Mouse (Mus musculus): Measurements from ENCODE around the gene Cd47. TPM values are rescaled to one million over a fixed set of nuclear protein-coding genes. Genes with fewer than 3 reads are reported as not detected.

Cd47 gene
- total RNA-seq, 2 experiments from 2014 or later: 215 to 235 TPM

DNA sequence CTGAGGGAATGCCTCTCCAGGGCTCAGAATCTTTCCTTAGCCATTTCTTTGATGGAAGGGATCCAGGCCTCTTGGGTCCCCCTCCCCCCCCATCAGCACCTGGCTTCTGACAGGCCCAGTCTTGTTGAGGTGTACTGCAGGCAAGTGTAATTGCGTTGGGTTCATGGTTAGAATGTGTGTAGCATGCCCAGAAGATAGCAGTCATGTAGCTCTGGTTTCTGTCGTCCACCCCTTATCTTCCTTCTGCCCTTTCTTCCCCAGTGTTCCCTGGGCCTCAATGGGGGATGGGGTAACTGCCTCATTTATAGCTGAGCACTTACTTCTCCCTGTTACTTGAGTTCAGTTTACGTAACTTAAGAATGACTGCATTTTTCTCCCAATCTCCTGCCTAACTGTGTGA lies 104.7 kb downstream of the Cd47 start:
- no peak for DNase-seq (ENCODE audit: low spot score in 2 of 2)

DNA sequence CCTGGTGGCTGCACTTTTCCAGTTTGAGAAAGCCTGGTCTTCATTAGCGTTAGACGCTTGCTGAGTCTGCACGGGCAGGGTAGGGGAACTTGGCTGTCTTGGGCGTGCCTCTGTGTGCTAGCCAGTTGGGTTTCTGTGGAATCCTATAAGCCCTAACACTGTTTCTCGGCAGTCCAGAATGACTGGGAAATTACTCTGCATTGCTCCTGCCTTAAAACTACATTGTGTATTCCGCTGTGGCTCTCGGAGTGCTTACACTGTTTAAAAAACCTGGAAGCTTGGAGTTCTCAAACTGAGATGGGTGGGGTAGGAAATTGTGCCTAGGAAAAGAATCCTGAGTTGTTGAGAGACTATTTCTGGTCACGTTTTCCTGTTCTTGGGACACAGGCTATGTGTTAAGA lies 105.3 kb downstream of the Cd47 start:
- DNase-seq (ENCODE audit: low spot score in 2 of 2): no peak

DNA sequence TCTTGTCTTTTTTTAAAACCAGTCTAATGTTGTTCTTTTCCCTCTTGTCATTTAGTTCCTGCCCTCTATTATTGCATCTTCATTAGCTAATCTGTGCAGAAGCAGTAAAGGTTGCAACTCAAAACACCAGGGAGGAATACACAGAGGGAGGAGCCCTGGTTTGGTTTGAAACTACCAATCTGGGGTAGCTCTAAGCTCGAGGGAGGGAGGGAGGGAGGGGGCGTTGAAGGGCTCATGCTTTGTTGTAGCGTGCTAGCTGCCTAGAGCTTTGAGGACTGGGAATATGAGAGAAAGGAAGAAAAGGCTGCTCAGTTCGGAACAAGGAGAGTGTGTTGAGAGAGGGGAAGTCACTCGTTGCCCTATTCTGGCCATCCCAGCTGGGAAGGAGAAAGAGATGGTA lies 105.7 kb downstream of the Cd47 start:
- no peak for DNase-seq (ENCODE audit: low spot score in 2 of 2)

DNA sequence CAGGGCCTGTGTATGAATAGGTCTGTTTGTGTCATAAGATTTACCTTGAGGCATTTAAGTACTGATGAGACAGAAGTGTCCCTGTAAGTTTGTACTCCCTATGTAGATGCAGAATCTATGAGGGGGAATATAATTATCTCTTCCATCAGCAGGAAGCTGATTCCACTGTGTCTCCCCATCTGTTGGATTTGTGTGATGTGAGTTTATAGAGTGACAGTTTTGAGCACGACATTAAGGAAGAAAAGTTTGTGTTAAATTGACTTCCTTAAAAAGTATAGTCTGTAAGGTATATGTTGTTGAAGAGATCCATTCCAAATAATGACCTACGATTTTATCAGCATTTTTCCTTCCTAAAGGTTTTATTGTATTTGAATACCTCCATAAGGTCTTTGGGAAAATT lies 106.6 kb downstream of the Cd47 start:
- DNase-seq (ENCODE audit: low spot score in 2 of 2): no peak

DNA sequence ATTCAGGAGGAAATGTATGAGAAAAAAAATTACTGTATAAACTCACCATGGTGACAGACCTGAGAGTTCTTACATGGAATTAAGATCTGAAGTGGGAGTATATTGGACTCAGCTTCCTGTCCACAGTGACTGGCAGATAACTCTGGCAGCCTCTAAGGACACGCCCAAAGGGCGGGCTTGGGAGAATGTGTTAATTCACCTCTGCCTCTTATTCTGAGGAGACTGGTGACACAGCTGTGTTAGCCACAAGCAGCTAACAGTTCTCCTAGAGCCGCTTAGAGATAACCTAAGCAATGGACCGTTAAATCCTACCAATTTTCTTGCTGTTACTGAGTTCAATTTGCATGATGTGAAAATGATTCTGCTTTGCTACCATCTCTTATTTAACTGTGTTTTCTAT lies 107.0 kb downstream of the Cd47 start:
- DNase-seq (ENCODE audit: low spot score in 2 of 2): no peak

DNA sequence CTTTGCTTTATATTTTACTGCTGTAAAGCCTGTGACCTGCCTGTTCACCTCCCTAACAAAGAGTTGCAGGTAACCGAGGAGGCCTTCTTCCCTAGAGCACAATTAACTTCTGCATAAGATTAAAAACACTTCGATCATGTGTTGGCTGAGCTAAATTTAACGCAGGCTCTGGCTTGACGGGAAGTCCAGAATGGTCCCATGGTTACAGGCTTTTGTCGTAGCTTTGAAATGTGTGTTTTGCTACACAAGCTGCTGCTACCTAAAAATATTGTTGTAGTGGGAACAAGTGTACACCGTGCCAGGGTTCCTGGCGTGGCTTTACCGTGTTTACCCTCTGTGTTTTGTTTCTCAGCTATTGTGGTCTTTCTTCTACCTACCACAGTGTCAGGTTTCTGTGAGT lies 109.2 kb downstream of the Cd47 start:
- no peak for DNase-seq (ENCODE audit: low spot score in 2 of 2)

DNA sequence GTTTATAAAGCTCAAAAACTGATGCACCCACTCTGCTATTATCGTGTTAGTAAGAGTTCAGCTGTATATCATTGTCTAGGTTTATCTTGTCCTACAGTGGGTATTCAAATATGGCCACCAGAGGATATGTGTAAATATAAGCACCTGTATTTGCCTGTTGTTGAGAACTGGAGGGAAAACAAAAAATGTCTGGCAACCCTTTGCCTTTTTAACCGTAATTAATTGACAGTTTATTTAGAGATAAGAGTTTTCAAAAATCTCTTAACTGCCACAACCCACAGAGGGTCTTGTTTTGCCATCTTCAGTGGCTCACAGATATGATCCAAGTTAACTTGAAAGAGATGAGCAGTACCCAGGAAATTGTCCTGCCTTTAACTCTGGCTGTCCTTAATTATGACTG lies 113.8 kb downstream of the Cd47 start:
- DNase-seq (ENCODE audit: low spot score in 2 of 2): no peak

DNA sequence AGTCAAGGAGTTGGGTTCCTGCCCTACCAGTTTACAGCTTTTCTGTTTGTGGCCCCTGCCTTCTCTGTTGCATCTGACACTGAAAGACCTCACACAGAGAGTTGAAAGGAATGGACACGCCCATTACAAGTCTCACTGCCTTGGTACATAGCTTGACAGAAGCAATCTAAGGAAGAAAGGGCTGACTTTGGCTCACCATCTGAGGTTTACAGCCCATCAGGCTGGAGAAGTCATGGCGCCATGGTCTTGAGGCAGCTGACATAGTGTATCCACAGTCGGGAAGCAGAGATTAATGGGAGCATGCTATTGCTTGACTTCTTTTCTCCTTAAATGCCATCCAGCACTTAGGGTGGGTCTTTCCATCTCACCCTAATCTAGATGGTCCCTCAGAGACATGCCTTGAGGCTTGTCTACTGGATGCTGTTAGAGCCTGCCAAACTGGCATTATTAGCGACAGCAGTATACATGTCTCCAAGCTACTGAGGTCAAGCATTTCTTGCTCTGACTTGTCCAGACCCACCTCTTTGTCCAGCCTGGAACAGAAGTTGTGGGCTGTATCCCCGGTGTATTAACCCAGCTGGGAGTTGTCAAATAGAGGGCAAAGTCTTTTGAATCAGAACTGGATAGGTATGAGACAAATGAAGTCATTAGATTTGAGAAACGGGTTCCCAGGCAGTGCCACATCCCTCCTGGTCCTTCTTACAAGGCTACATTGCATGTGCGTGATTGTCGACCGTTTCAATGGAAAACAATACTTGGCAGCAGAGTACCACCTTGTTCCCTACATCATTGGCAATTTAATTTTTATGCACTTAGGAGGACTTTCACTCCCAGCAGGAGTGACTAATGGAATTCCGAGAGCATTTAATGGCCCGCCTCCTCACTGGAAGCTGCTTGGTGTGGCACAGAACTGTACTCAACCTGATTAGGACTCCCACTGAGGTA lies 115.5 kb downstream of the Cd47 start:
- no peak for DNase-seq (ENCODE audit: low spot score in 2 of 2)

DNA sequence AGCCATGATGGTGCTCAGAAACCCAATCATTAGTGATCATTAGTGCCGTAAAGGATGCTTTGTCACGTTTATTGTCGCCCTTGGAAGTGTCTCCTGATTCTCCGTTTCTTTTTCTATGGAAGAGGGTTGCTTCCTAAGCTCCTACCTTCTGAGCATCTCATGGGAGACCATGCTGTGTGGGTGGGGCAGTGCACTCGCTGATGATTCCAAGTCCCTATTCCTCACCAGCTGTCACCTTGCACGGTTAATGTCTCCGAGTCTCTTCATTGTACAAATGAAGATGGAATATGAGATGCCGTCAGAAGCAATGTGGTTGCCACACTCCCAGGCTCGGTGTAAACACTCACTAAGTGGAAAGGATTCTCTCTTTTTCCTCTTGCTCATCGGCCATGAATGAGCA lies 119.9 kb downstream of the Cd47 start:
- DNase-seq (ENCODE audit: low spot score in 2 of 2): no peak

DNA sequence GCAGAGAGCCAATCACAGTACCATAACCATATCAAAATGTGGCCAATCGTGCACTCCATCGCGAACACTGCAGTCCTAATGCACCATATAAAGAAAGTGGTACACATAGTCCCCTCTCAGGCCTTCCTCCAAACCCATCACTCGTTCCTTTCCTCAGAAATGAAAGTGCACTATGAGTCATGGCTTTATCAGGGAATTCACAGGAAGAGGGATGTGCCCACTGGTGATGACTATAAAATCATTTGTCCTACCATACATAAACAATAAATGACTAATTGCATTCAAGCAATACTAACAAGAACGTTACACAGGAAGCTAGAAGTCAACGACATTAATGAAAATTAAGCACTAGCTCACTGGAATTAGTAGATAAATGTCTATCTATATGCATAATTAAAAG lies 121.3 kb downstream of the Cd47 start:
- DNase-seq (ENCODE audit: low spot score in 2 of 2): no peak

DNA sequence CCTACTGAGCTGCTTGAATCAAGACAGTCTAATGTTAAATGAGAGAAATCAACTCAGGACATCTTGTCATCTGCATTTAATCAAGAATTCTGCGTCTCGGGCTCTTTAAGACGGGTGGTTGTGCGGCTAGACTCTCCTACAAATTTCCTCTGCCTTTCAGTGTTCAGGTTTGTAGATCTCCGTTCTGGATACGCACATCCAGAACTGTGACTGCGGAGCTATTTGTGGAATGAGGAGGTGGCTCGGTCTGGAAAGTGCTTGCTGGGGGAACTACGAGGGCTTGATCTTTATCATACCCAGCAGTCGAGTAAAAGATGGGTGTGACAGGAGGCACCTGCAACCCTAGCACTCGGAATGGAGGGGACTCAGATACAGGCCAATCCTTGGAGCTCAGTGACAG lies 121.8 kb downstream of the Cd47 start:
- DNase-seq (ENCODE audit: low spot score in 2 of 2): no peak

DNA sequence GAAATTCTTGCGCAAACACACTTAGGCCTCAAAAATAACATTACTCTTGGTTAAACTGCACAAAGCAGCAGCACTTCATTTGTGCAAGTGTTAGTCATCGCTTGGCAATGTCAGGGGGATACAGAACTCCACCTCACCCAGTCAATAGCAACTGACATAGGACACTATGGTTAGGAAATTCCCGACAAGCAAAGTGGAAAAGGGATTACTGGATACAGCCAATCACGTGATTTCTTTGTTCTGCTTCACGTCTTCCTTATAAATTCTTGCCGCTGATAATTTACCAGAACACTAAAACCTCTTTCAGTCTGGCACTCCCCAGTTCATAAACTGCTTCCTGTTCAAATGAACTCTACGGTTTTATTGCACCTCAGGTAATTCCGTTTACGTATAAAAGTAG lies 123.4 kb downstream of the Cd47 start:
- DNase-seq (ENCODE audit: low spot score in 2 of 2): no peak

DNA sequence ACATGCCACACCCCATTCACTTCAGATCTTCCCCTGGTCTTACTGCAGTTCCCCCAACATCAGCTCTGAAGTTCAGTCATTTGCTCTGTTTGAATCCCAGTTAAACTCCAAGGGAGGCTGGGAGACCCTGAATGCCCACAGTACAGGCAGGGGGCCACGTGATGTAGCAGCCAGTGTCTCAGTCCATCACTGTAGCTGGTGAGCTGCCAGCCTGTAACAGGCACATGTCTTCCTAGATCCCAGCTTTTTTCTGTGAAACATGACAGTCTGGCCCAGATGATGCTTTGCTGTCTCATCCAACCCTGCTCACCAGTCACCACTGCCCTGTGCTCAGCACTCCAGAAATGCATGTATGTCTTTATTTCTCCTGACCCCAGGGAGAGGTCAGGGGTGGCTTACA lies 124.6 kb downstream of the Cd47 start:
- no peak for DNase-seq (ENCODE audit: low spot score in 2 of 2)

DNA sequence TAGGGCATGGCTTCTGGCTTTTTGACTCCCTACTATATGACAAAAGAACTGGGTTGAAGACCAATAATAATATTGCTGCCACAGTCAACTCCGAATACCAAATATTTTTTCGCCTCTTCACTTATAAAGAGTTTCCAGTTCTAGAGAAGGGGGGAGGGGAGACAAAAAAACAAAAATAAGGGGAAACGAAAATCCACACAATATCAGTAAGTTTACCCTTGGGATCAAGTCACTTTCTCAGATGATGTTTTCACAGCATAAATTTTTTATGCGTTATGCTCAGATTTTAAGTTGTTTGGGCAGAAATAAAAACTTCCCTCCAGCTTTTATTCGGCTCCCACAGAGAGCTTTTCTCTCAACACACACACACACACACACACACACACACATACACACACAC lies 132.9 kb downstream of the Cd47 start:
- DNase-seq (ENCODE audit: low spot score in 2 of 2): no peak

DNA sequence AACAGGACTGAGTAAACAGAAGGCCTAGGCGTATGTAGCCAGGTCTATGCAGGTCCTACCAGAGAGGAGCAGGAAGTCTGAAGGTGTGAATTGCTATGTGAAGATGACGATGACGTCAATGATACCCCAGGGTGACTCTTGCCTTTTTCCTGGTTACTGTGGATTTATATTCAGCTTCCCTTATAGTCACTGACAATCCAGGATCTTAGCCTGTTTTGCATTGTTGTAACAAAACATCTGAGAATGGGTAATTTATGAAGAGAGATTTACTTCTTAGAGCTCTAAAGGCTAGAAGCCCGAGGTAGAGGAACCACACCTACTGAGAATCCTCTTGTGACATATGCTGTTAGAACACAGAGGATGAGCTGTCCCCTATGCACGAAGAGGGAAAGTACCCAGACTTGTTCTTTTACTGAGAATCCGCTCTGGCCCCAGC lies 135.7 kb downstream of the Cd47 start:
- no peak for DNase-seq (ENCODE audit: low spot score in 2 of 2)

DNA sequence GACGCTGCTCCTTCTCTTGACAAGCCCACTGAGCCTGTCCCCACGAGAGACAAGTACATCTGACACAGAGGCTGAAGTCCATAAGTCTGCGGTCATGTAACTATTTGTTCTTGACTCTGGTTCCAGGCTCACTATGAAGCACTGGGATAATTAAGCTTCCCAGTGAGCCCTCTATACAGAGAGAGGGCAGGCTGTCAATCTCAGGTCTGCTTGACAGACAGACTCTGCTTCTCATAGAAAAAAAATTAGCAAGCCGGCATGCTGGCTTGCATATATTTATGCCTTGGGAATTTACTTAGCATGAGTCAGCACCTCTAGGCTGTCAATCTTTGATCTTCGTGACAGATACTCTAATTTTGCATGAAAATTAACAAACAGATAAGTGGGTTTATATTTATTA lies 136.5 kb downstream of the Cd47 start:
- no peak for DNase-seq (ENCODE audit: low spot score in 2 of 2)

DNA sequence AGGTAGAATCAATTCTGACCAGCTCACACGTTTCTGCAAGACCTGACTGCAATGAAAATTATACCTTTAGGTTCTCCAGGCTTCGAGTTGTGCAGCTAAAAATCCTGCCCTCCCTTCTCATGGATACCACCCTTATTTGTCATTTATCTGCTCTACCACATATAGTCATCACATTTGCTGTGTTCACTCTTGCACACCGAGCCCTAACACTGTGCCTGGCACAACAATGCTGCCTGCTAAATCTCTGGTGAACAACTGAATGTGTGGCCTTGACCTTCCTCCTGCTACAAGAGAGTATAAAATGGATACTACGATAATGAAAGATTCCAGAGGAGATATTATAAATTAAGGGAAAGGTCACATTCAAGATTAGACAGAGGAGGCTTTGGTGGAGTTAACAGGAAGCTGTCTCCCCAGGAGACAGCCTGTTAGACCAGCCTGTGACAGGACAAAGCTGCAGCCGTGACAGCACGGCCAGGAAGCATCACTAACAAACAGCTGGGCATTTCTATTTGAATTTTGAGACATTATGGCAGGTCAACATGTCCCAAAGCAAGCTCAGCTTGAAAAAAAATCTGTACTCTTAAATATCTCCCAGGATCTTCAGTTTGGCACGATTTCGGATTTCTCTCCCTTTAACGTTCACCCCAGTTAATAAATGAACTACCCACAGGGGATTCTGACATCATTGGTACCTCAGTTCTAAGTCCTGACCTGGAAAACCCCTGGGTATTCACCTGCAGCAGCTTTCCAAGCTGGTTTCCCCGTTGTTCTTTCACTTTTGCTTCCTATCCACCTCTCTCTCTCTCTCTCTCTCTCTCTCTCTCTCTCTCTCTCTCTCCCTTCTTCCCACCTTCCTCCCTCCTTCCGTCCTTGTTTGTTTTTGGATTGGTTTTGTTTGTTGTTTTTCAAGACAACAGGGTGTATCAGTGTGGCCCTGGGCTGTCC lies 137.2 kb downstream of the Cd47 start:
- DNase-seq (ENCODE audit: low spot score in 2 of 2): no peak

DNA sequence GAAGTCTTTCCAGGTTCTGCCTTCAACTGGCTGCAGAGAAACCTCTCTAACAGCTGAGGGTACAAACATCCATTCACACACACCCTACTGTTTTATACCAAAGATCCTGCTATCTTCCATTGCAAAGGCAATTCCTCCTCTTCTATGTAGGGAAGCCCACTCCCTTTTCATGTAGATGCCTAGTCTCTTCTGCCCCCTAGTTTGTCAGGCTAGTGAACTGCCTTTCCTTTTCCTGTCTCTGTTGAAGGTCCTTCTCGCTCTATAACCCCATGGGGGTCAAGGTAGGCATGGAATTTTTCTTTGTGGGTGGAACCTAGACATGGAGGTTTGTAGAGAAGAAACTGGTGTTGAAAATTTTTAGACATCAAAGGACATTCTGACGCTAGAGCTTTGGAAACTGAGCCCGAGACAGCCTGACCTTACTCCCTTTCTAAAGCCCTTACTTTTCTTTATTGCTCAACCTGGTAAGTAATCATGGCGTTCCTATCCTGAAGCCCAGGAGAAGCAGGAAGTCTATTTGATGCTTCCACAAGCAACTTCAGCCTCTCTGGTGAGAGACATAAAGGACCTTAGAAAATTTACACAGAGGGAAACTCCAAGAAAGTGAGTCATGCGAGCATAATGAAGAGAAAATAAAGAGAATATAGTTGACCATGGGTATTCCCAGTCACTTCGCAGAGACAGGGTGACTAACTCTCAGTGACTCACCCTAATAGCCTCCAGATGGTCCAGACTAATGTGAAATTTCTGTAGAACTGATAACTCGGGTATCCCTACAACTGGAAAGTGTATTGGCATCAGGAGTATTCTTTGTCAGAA lies 138.4 kb downstream of the Cd47 start:
- DNase-seq (ENCODE audit: low spot score in 2 of 2): no peak

DNA sequence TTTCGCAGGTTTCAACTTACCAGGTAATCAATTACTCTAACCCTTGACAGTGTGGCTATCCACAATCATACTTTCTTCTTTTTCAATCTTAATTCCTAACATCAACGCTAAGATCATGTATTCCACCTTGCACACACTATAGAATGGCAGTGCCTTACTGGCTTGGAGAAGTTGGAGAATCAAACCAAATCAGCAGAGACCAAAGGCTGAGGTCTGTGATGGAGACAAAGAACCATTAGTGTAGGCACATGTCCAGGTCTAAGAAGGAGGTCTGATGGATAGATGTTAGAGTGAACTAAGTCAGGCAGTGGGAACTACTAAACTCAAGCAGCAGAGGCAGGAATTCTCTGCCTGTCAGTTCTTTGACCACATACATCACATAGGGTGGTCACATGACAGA lies 139.0 kb downstream of the Cd47 start:
- DNase-seq (ENCODE audit: low spot score in 2 of 2): no peak

DNA sequence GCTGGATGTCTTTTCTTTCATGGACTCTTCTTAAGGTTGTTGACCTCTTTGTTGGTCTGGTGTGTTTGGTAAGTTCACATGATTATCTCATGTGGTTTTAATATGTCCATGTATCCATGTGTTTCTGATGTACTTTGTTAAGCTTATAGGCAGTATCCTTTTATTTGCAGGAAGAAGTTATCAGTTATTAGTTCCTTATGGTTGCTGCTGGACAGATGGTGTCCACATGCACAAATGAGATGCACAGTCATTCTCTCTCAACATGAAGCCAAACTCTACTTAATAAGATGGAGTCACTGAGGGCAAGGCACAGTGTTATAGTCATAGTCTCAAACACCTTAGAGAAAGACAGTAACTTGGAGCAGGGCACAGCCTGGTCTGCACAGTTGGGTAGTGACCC lies 140.1 kb downstream of the Cd47 start:
- no peak for DNase-seq (ENCODE audit: low spot score in 2 of 2)

DNA sequence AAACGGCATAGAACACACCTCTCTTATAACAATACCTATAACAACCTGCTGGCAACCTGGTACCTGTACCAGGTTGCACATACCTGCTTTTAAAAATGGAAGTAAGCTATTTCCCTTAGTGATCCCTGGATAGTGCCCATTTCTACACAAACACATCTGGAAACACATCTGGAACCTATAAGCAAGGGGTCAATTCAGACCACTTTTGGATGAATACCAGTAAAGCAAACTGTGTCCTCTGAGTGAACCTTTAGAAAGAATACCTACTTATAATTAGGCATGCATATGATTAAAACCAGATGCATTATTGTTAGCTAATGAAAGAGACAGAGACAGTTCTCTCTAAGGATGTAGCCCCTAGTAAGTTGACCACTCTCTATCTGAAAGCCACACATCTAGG lies 140.7 kb downstream of the Cd47 start:
- DNase-seq (ENCODE audit: low spot score in 2 of 2): no peak

Data from left cerebral cortex, adult 18-20 months (tissue).